Mouse (Mus musculus) layer of hippocampus, adult 2 months (tissue): ENCODE measurements at regions not wholly inside any gene's neighbourhood (a gene's known extent, or its start where the extent isn't known, plus 50 kb on each side); places are given as distances from the start of the nearest gene placed in this dataset.

Experiments used
- DNase-seq, 2 experiments: peaks; one replicate each; pipeline ENCODE4 v3.0.0; 2022; ENCODE audit warnings: low spot score in 2 of 2
- H3K27ac ChIP-seq: fragments of 200-600 bp; 2 replicates; pipeline ENCODE4 v1.8.1; 2022
- H3K4me3 ChIP-seq: fragments of 200-600 bp; 2 replicates; pipeline ENCODE4 v1.8.1; 2022; ENCODE audit warnings: mild to moderate bottlenecking
- CTCF ChIP-seq: fragments of 200-600 bp; conservative IDR thresholded peaks from 2 replicates; pipeline ENCODE4 v1.8.1; 2022; ENCODE audit warnings: antibody characterized with exemption, mild to moderate bottlenecking, moderate library complexity

GRCm38 (mm10) chr9:24833766-24834165 is 59.7 kb upstream of the Tbx20 start:
- no peak for DNase-seq
- TF ChIP-seq CTCF = no peak
- no peak overlapping the region for H3K27ac ChIP-seq
- H3K4me3 ChIP-seq = no peak overlapping the region

- no peak for TF ChIP-seq CTCF
- DNase-seq = no peak
- Histone ChIP-seq H3K27ac (no peak overlapping the region), H3K4me3 (no peak overlapping the region)
Observed at GRCm38 (mm10) chr9:24848210-24848609, 74.1 kb upstream of the Tbx20 start.

- Histone ChIP-seq H3K27ac (no peak overlapping the region), H3K4me3 (no peak overlapping the region)
- DNase-seq = no peak
- no peak for TF ChIP-seq CTCF
Observed at GRCm38 (mm10) chr9:24859459-24859858, 85.4 kb upstream of the Tbx20 start.

- H3K4me3 ChIP-seq = no peak overlapping the region
- no peak overlapping the region for H3K27ac ChIP-seq
- TF ChIP-seq CTCF = no peak
- no peak for DNase-seq
Observed at GRCm38 (mm10) chr9:24866390-24867173, 92.5 kb upstream of the Tbx20 start.

- Histone ChIP-seq H3K27ac (no peak overlapping the region), H3K4me3 (no peak overlapping the region)
- no peak for TF ChIP-seq CTCF
- DNase-seq = no peak
Observed at GRCm38 (mm10) chr9:24868746-24869145, 94.6 kb upstream of the Tbx20 start.

- no peak for DNase-seq
- TF ChIP-seq CTCF = no peak
- no peak overlapping the region for H3K4me3 ChIP-seq
- no peak overlapping the region for H3K27ac ChIP-seq
Observed at GRCm38 (mm10) chr9:24874434-24875143, 100.5 kb upstream of the Tbx20 start.

GRCm38 (mm10) chr9:24878384-24879174 is 104.5 kb upstream of the Tbx20 start:
- DNase-seq = no peak
- H3K4me3 ChIP-seq = no peak overlapping the region
- H3K27ac ChIP-seq = no peak overlapping the region
- TF ChIP-seq CTCF = no peak

- DNase-seq = no peak
- no peak overlapping the region for H3K27ac ChIP-seq
- TF ChIP-seq CTCF = no peak
- H3K4me3 ChIP-seq = no peak overlapping the region
Observed at GRCm38 (mm10) chr9:24879662-24880061, 105.6 kb upstream of the Tbx20 start.

- Histone ChIP-seq H3K27ac (no peak overlapping the region), H3K4me3 (no peak overlapping the region)
- no peak for TF ChIP-seq CTCF
- DNase-seq = no peak
Observed at GRCm38 (mm10) chr9:24884011-24884410, 109.9 kb upstream of the Tbx20 start.

GRCm38 (mm10) chr9:24888282-24888681 is 114.2 kb upstream of the Tbx20 start:
- no peak overlapping the region for H3K27ac ChIP-seq
- H3K4me3 ChIP-seq = no peak overlapping the region
- DNase-seq = no peak
- TF ChIP-seq CTCF = no peak

GRCm38 (mm10) chr9:24896498-24897261 is 122.6 kb upstream of the Tbx20 start:
- no peak for TF ChIP-seq CTCF
- H3K27ac ChIP-seq = no peak overlapping the region
- no peak for DNase-seq
- no peak overlapping the region for H3K4me3 ChIP-seq

GRCm38 (mm10) chr9:24899206-24899928 is 125.3 kb upstream of the Tbx20 start:
- DNase-seq = no peak
- Histone ChIP-seq H3K4me3 (no peak overlapping the region), H3K27ac (no peak overlapping the region)
- TF ChIP-seq CTCF = no peak
